Mouse (Mus musculus) hindbrain, embryonic 12.5 days (tissue): ENCODE results near the gene Khdc4. TPM values are rescaled to one million over a fixed set of nuclear protein-coding genes. Genes with fewer than 3 reads are reported as not detected.

Experiments used
- ATAC-seq: fragments of 200-750 bp; cut with Nextera tagmentation; 2 replicates; pipeline ENCODE4 v1.8.0; 2017; ENCODE audit warnings: moderate TSS enrichment; ENCODE audit not compliant: low FRiP score
- H3K27ac ChIP-seq: fragments of 300-500 bp; sonication (generic); 2 replicates; pipeline ENCODE4 v1.5.1; 2016; ENCODE audit warnings: mild to moderate bottlenecking
- H3K27me3 ChIP-seq: fragments of 300-500 bp; sonication (generic); 2 replicates; pipeline ENCODE4 v1.6.1; 2016; ENCODE audit warnings: mild to moderate bottlenecking
- H3K36me3 ChIP-seq: fragments of 300-500 bp; sonication (generic); 2 replicates; pipeline ENCODE4 v1.6.1; 2016; ENCODE audit warnings: mild to moderate bottlenecking
- H3K4me1 ChIP-seq: fragments of 300-500 bp; sonication (generic); 2 replicates; pipeline ENCODE4 v1.6.1; 2016
- H3K4me2 ChIP-seq: fragments of 300-500 bp; sonication (generic); replicated peaks from 2 replicates; pipeline ENCODE4 v1.6.1; 2016; ENCODE audit warnings: mild to moderate bottlenecking
- H3K4me3 ChIP-seq: fragments of 300-500 bp; sonication (generic); 2 replicates; pipeline ENCODE4 v1.5.1; 2016; ENCODE audit warnings: mild to moderate bottlenecking
- H3K9ac ChIP-seq: fragments of 300-500 bp; sonication (generic); 2 replicates; pipeline ENCODE4 v1.6.1; 2016; ENCODE audit warnings: mild to moderate bottlenecking, moderate library complexity
- H3K9me3 ChIP-seq: fragments of 300-500 bp; sonication (generic); replicated peaks from 2 replicates; pipeline ENCODE4 v1.6.1; 2016; ENCODE audit warnings: mild to moderate bottlenecking
- WGBS: fragments of 180-500 bp; shearing (Covaris S2); methylation state at CpG from one replicate; pipeline ENCODE4 v1.1.7; 2016; 5-methylcytosine and 5-hydroxymethylcytosine counted together
- polyA plus RNA-seq: library from polyadenylated mRNA; unstranded; fragments of >200 nt; fragmentation: Nextera tagmentation; extraction: Ambion mirVana; gene quantifications from 2 replicates; pipeline ENCODE4 v1.2.1, GENCODE M21; 2016

The Khdc4 gene
- polyA plus RNA-seq, 1 experiment from 2014 or later, result 117 TPM

- H3K4me1 ChIP-seq, result peaks cover 37% of the 10 kb centered on the region
- no peak overlapping the region for H3K4me2 ChIP-seq
- no peak overlapping the region for H3K9ac ChIP-seq
- WGBS, result 71% methylated on average over 3 of the region's 3 CpGs
- H3K27ac ChIP-seq, result no peak overlapping the region
- H3K36me3 ChIP-seq, result peaks cover 79% of the 10 kb centered on the region
- no peak for ATAC-seq
- no peaks in the 10 kb centered on the region for H3K9me3 ChIP-seq
- H3K4me3 ChIP-seq, result no peak overlapping the region
- no peaks in the 10 kb centered on the region for H3K27me3 ChIP-seq
These were observed 69.9 kb downstream of the Khdc4 start for GRCm38 (mm10) chr3:88755541-88755940.

- WGBS, result 34% methylated on average over 4 of the region's 4 CpGs
- peak; percentile 47 for ATAC-seq
- H3K4me2 ChIP-seq, result peak overlapping the region; percentile 6; the same call in 1 of the 2 replicates
These were observed 70.7 kb downstream of the Khdc4 start for GRCm38 (mm10) chr3:88756276-88756675.

DNA sequence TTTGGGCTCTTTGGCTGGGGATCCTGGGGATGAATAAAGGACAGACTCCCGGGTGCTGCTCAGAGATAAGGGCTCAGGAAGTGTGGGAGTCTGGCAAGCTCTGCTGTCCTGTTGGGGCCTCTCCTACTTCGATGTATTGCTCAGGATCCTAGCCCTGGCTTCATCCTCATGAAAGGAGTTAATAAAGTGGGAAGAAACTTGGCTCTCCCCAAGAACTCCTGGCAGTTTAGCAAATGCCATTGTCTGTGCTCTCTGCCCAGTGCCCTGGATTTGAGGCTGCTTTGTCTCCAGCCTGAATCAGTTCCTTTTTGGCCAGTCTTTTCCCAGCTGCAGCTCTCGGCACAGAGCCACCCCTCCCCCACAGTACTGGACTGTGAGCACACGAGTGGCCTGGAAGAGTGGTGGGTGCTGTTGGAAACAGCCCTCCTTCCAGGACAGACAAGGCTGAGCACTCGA lies 72.5 kb downstream of the Khdc4 start:
- H3K36me3 ChIP-seq, result peaks cover 79% of the 10 kb centered on the region
- H3K27ac ChIP-seq, result peak overlapping the region; percentile 92
- WGBS, result 7% methylated on average over 5 of the region's 5 CpGs
- H3K27me3 ChIP-seq, result no peaks in the 10 kb centered on the region
- peaks cover 43% of the 10 kb centered on the region for H3K4me1 ChIP-seq
- no peaks in the 10 kb centered on the region for H3K9me3 ChIP-seq
- peak overlapping the region; percentile 31 for H3K4me2 ChIP-seq
- peak overlapping the region; percentile 51 for H3K9ac ChIP-seq
- H3K4me3 ChIP-seq, result no peak overlapping the region
- ATAC-seq, result peak; percentile 86

More at GRCm38 (mm10) chr3:88756276-88756675, 70.7 kb downstream of the Khdc4 start:
- Histone ChIP-seq H3K4me1 (peaks cover 37% of the 10 kb centered on the region), H3K4me3 (no peak overlapping the region), H3K27ac (peak overlapping the region; percentile 92), H3K9me3 (no peaks in the 10 kb centered on the region), H3K9ac (peak overlapping the region; percentile 43), H3K36me3 (peaks cover 79% of the 10 kb centered on the region), H3K27me3 (no peaks in the 10 kb centered on the region)

DNA sequence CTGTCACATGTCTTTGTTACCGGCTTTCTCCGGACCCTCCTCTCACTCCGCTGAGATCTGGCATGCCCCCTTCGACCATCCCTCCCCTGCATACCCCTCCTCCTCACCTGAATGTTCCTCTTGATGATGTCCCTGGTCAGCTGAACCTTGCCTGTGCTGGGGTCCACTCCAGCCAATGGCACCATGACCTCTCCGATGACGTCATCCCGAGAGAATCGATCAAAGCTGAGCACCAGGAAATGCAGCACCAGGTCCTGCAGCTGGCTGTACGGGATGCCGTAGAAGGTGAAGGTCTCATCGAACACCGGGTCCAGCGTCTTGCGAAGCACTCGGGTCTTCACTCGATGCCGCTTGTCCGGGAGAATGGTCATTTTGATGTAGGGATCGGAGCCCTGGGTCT lies 76.0 kb downstream of the Khdc4 start:
- no peak overlapping the region for H3K9ac ChIP-seq
- 95% methylated on average over 19 of the region's 19 CpGs for WGBS
- peaks cover 62% of the 10 kb centered on the region for H3K36me3 ChIP-seq
- H3K9me3 ChIP-seq, result no peaks in the 10 kb centered on the region
- no peak overlapping the region for H3K4me2 ChIP-seq
- no peak overlapping the region for H3K4me3 ChIP-seq
- no peak for ATAC-seq
- H3K27ac ChIP-seq, result no peak overlapping the region
- H3K27me3 ChIP-seq, result no peaks in the 10 kb centered on the region
- peaks cover 30% of the 10 kb centered on the region for H3K4me1 ChIP-seq

GRCm38 (mm10) chr3:88762401-88762831 lies 76.8 kb downstream of the Khdc4 start:
- H3K4me3 ChIP-seq, result no peak overlapping the region
- no peaks in the 10 kb centered on the region for H3K27me3 ChIP-seq
- H3K4me1 ChIP-seq, result peaks cover 23% of the 10 kb centered on the region
- H3K36me3 ChIP-seq, result peaks cover 56% of the 10 kb centered on the region
- no peak for ATAC-seq
- peak overlapping the region; percentile 48; the same call in 1 of the 2 replicates for H3K27ac ChIP-seq
- no peaks in the 10 kb centered on the region for H3K9me3 ChIP-seq
- 50% methylated on average over 6 of the region's 6 CpGs for WGBS
- no peak overlapping the region for H3K9ac ChIP-seq
- H3K4me2 ChIP-seq, result no peak overlapping the region

Other genes with a start within 250 kb of the Khdc4 start
- 17.1 and 18.4 TPM in 2 replicates for gene Sema4a, start 224.6 kb upstream of the Khdc4 start, polyA plus RNA-seq
- 48.9 and 61.6 TPM in 2 replicates for gene Lmna, start 175.8 kb upstream of the Khdc4 start, polyA plus RNA-seq
- 44.2 and 44.5 TPM in 2 replicates for gene Mex3a, start 153.4 kb upstream of the Khdc4 start, polyA plus RNA-seq
- gene Rab25, start 137.5 kb upstream of the Khdc4 start, polyA plus RNA-seq, result 1.5 and 2.4 TPM in 2 replicates
- 124 and 140 TPM in 2 replicates for gene Lamtor2, start 132.7 kb upstream of the Khdc4 start, polyA plus RNA-seq
- 59.4 and 60.7 TPM in 2 replicates for gene Ubqln4, start 132.0 kb upstream of the Khdc4 start, polyA plus RNA-seq
- gene Ssr2, start 109.9 kb upstream of the Khdc4 start, polyA plus RNA-seq, result 152 and 155 TPM in 2 replicates
- 171 and 179 TPM in 2 replicates for gene Arhgef2, start 79.8 kb upstream of the Khdc4 start, polyA plus RNA-seq
- gene Rxfp4, start 32.7 kb upstream of the Khdc4 start, polyA plus RNA-seq, result not detected in 2 replicates
- 43.6 and 47.1 TPM in 2 replicates for gene Rit1, start 31.0 kb downstream of the Khdc4 start, polyA plus RNA-seq
- gene Syt11, start 89.4 kb downstream of the Khdc4 start, polyA plus RNA-seq, result 153 and 157 TPM in 2 replicates
- 18.8 and 19.4 TPM in 2 replicates for gene Gon4l, start 149.4 kb downstream of the Khdc4 start, polyA plus RNA-seq
- gene Msto1, start 228.2 kb downstream of the Khdc4 start, polyA plus RNA-seq, result 40.8 and 42.0 TPM in 2 replicates